Comparison of ENCODE assay signal across 9 mouse cellular contexts in the genomic region with DNA sequence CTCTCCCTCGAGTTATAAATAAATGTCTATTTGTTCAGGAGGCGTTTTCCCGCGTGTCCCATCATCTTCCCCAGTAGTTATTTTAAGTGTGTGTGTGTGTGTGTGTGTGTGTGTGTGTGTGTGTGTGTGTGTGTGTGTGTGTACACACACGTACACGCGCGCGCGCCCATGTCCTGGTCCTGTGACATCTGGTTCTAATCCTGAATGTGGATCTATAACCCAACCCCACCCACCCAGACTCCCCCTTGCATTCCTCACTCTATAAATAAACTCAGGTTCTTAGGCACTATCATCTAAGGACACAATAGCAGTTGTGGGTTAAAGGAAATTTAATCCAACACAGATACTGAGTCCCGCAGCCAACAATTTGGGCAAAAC. TPM values are rescaled to one million over a fixed set of nuclear protein-coding genes. Genes with fewer than 3 reads are reported as not detected.
DNase-seq lines count a peak whose midpoint lies in the region; ATAC-seq and TF ChIP-seq lines count a peak whose summit lies in the region.
"Had no signal": no experiment of that assay in that cellular context is flagged by ENCODE, and none has a peak within 500 bp of the region (broad histone marks: within the 10 kb centered on the region; RNA-seq: fewer than 3 reads in every experiment).

No protein-coding gene starts in this region.

- peaks cover 7 to 9% of the 10 kb centered on the region in 2 experiments for H3K4me1 ChIP-seq in heart, embryonic 14.5 days (ENCODE audit: control insufficient read depth in 2 of 2, insufficient read depth in 2 of 2, low read length in 2 of 2)
- peaks cover 29% of the 10 kb centered on the region for H3K4me1 ChIP-seq in embryonic facial prominence, embryonic 10.5 days
- no peaks in the 10 kb centered on the region for H3K4me1 ChIP-seq in hindbrain, postnatal 0 days (ENCODE audit: insufficient read depth, low read length)
- no peaks in the 10 kb centered on the region for H3K4me1 ChIP-seq in midbrain, embryonic 14.5 days (ENCODE audit: control insufficient read depth, insufficient read depth, low read length)

- peak overlapping the region; percentile 72 for H3K9ac ChIP-seq in heart, embryonic 14.5 days (ENCODE audit: low read length)
- no peak overlapping the region for H3K9ac ChIP-seq in hindbrain, postnatal 0 days (replicated peaks; ENCODE audit: low read length)
- peak overlapping the region; percentile 64; the same call in 1 of the 2 replicates for H3K9ac ChIP-seq in midbrain, embryonic 14.5 days (replicated peaks; ENCODE audit: low read length)

- peak overlapping the region; percentile 32 to 67; a peak in 2 of 4 replicates for H3K27ac ChIP-seq in heart, embryonic 14.5 days (replicated peaks in 1 of 2; ENCODE audit: control insufficient read depth in 1 of 2, insufficient read depth in 1 of 2, low read depth in 2 of 2, low read length in 2 of 2)
- peak overlapping the region; percentile 86 for H3K27ac ChIP-seq in embryonic facial prominence, embryonic 10.5 days (replicated peaks)
- H3K27ac ChIP-seq in hindbrain, postnatal 0 days = no peak overlapping the region
- no peak overlapping the region for H3K27ac ChIP-seq in midbrain, embryonic 14.5 days (replicated peaks; ENCODE audit: low read depth, low read length)

- H3K27me3 ChIP-seq in heart, embryonic 14.5 days (ENCODE audit: control insufficient read depth, insufficient read depth, low read length) = no peaks in the 10 kb centered on the region
- no peaks in the 10 kb centered on the region for H3K27me3 ChIP-seq in embryonic facial prominence, embryonic 10.5 days (replicated peaks; ENCODE audit: low read depth, poor library complexity, severe bottlenecking)
- no peaks in the 10 kb centered on the region for H3K27me3 ChIP-seq in hindbrain, postnatal 0 days (ENCODE audit: insufficient read depth, low read length)
- no peaks in the 10 kb centered on the region for H3K27me3 ChIP-seq in midbrain, embryonic 14.5 days (ENCODE audit: control insufficient read depth, insufficient read depth, low read length)

- H3K36me3 ChIP-seq in heart, embryonic 14.5 days (ENCODE audit: control insufficient read depth, insufficient read depth, low read length) = no peaks in the 10 kb centered on the region
- no peaks in the 10 kb centered on the region for H3K36me3 ChIP-seq in embryonic facial prominence, embryonic 10.5 days (replicated peaks)
- H3K36me3 ChIP-seq in hindbrain, postnatal 0 days (ENCODE audit: insufficient read depth, low read length) = no peaks in the 10 kb centered on the region
- H3K36me3 ChIP-seq in midbrain, embryonic 14.5 days (ENCODE audit: control insufficient read depth, insufficient read depth, low read length) = no peaks in the 10 kb centered on the region

- DNase-seq in heart, adult 11 months = no peak
- peak; percentile 69 for DNase-seq in embryonic facial prominence, embryonic 10.5 days (ENCODE audit: low spot score)
- no peak for DNase-seq in hindbrain, postnatal 0 days (ENCODE audit: low spot score)
- DNase-seq in midbrain, embryonic 14.5 days = no peak
- no peak for DNase-seq in thymus, postnatal 10 days (ENCODE audit: low spot score in 2 of 2)
- DNase-seq in adrenal gland, adult 8-10 months = no peak
- DNase-seq in retina, postnatal 1 day = no peak

- peak overlapping the region; percentile 97 for H3K4me2 ChIP-seq in heart, embryonic 14.5 days (ENCODE audit: low read length)
- peak overlapping the region; percentile 88 for H3K4me2 ChIP-seq in hindbrain, postnatal 0 days (ENCODE audit: low read depth, low read length)
- peak overlapping the region; percentile 80 for H3K4me2 ChIP-seq in midbrain, embryonic 14.5 days (ENCODE audit: low read length)

- no peak for ATAC-seq in heart, embryonic 14.5 days (ENCODE audit: insufficient number of reproducible peaks, insufficient read depth, low FRiP score, low read depth)
- ATAC-seq in hindbrain, postnatal 0 days = no peak
- no peak for ATAC-seq in midbrain, embryonic 14.5 days (ENCODE audit: low FRiP score, low TSS enrichment)

- H3K4me3 ChIP-seq in heart, embryonic 14.5 days (ENCODE audit: control insufficient read depth in 1 of 2, insufficient read depth in 1 of 2, low read depth in 1 of 2, low read length in 2 of 2) = peak overlapping the region; percentile 43 to 66
- H3K4me3 ChIP-seq in embryonic facial prominence, embryonic 10.5 days = peak overlapping the region; percentile 66
- H3K4me3 ChIP-seq in hindbrain, postnatal 0 days (ENCODE audit: low read length) = peak overlapping the region; percentile 44
- H3K4me3 ChIP-seq in midbrain, embryonic 14.5 days (replicated peaks; ENCODE audit: low read depth, low read length) = peak overlapping the region; percentile 50; the same call in 1 of the 2 replicates

- 9% methylated on average over 11 of the region's 11 CpGs for WGBS in heart, embryonic 14.5 days
- 8% methylated on average over 11 of the region's 11 CpGs for WGBS in embryonic facial prominence, embryonic 10.5 days
- WGBS in hindbrain, postnatal 0 days = 55% methylated on average over 11 of the region's 11 CpGs
- WGBS in midbrain, embryonic 14.5 days = 48% methylated on average over 11 of the region's 11 CpGs

- H3K9me3 ChIP-seq in heart, embryonic 14.5 days (ENCODE audit: control insufficient read depth, low read length) = no peaks in the 10 kb centered on the region
- H3K9me3 ChIP-seq in embryonic facial prominence, embryonic 10.5 days = no peaks in the 10 kb centered on the region
- H3K9me3 ChIP-seq in hindbrain, postnatal 0 days (ENCODE audit: low read length) = no peaks in the 10 kb centered on the region
- H3K9me3 ChIP-seq in midbrain, embryonic 14.5 days (ENCODE audit: control insufficient read depth, low read length) = no peaks in the 10 kb centered on the region

- no peak for TF ChIP-seq CTCF in hindbrain, postnatal 0 days (IDR thresholded peaks at IDR 0.05; ENCODE audit: low read depth)

RNA-seq across cellular contexts. Expression of a gene that starts 0.3 kb away (rescaled TPM):
- 6.7 and 8.2 TPM in 2 replicates for polyA plus RNA-seq in heart, embryonic 14.5 days (2014; fragmentation: Nextera tagmentation; extraction: Ambion mirVana)
- polyA plus RNA-seq in embryonic facial prominence, embryonic 10.5 days (2016; fragmentation: Nextera tagmentation; extraction: Ambion mirVana) = 13.0 and 16.9 TPM in 2 replicates
- total RNA-seq in hindbrain, postnatal 0 days (2014; rRNA removed) = 1.6 and 3.0 TPM in 2 replicates
- polyA plus RNA-seq in hindbrain, postnatal 0 days (2015; fragmentation: Nextera tagmentation; extraction: Ambion mirVana) = 1.6 and 2.1 TPM in 2 replicates
- 0.24 and 0.29 TPM in 2 replicates for polyA plus RNA-seq in midbrain, embryonic 14.5 days (2014; fragmentation: Nextera tagmentation; extraction: Ambion mirVana)
- 1 to 10 TPM; 1.8 to 4.3 (median 2.7) TPM for total RNA-seq in adrenal gland, adult 8-10 months (2022)
- polyA plus RNA-seq: erythroblast, embryonic 14.5 days had no signal

Comparison
In these comparisons a context has a peak if more than half of its experiments do, and no peak if none do; other contexts are left out.
1. H3K27ac ChIP-seq: peak in heart, embryonic 14.5 days (2 of 2) and embryonic facial prominence, embryonic 10.5 days (single experiment); none in hindbrain, postnatal 0 days (single experiment) and midbrain, embryonic 14.5 days (single experiment).
2. Peak in every context shown above with its lines, with median percentiles within 50 percentile points of each other: H3K4me2 ChIP-seq and H3K4me3 ChIP-seq.